Mouse (Mus musculus): Measurements from ENCODE around the gene BC100530. TPM values are rescaled to one million over a fixed set of nuclear protein-coding genes. Genes with fewer than 3 reads are reported as not detected.
"Not testable (repeated sequence)": the region's sequence is repeated elsewhere in the genome, so short reads cannot be mapped to it uniquely, and the experiment has no call there.

Gene BC100530
- 45.3 and 77.9 TPM in 2 replicates for polyA plus RNA-seq (2012; rRNA removed)
- polyA plus RNA-seq (2014; fragmentation: Nextera tagmentation; extraction: Ambion mirVana), result 210 and 313 TPM in 2 replicates

DNA sequence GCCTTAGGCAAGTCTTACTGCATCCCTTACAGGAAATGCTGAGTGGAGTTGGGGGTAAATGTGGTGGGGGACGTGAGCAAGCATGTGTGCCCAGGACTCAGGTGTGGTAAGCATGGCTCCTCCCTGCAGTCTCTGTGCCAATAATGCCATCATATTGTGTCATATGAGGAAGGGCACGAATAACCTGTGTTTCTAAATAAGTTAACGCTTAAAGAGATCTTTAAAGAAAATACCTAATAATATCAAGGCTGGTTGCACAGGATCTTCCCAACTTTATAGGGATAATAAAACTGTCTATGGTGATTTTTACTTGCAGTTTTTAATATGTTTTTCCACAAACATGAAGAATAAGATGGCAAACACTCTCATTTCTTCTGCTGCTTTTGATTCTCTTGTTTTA, at the start of gene BC100530:
BC100530 (minus strand) TSS at position 101 of the 400 bp plus-strand sequence.
- not testable (repeated sequence) for H3K36me3 ChIP-seq (replicated peaks; ENCODE audit: control insufficient read depth, insufficient read depth, low read depth); H3K9me3 ChIP-seq (ENCODE audit: control insufficient read depth, low read length); ATAC-seq (ENCODE audit: insufficient read depth); H3K4me2 ChIP-seq (ENCODE audit: low read depth); DNase-seq (ENCODE audit: low read depth in 3 of 3, low spot score in 3 of 3); H3K4me3 ChIP-seq (ENCODE audit: insufficient read depth in 1 of 2, low read depth in 2 of 2, low read length in 2 of 2); H3K27me3 ChIP-seq (ENCODE audit: control insufficient read depth, insufficient read depth, low read length); H3K4me1 ChIP-seq (replicated peaks; ENCODE audit: control insufficient read depth in 2 of 2, insufficient read depth in 2 of 2, low read length in 1 of 2); H3K27ac ChIP-seq; H3K9ac ChIP-seq (replicated peaks)
- 52% methylated on average over 3 of the region's 3 CpGs for WGBS (ENCODE audit: insufficient replicate concordance)

- Histone ChIP-seq H3K4me3 (ENCODE audit: insufficient read depth in 1 of 2, low read depth in 2 of 2, low read length in 2 of 2) (no peak within 1 kb of the TSS), H3K27ac (no peak within 1 kb of the TSS), H3K27me3 (ENCODE audit: control insufficient read depth, insufficient read depth, low read length) (no peaks in the 10 kb centered on the region), H3K9ac (replicated peaks) (no peak within 1 kb of the TSS), H3K4me1 (replicated peaks; ENCODE audit: control insufficient read depth in 2 of 2, insufficient read depth in 2 of 2, low read length in 1 of 2) (no peaks in the 10 kb centered on the region), H3K36me3 (replicated peaks; ENCODE audit: control insufficient read depth, insufficient read depth, low read depth) (no peaks in the 10 kb centered on the region), H3K4me2 (ENCODE audit: low read depth) (no peak within 1 kb of the TSS), H3K9me3 (ENCODE audit: control insufficient read depth, low read length) (no peaks in the 10 kb centered on the region)
- DNase-seq (ENCODE audit: low read depth in 3 of 3, low spot score in 3 of 3) (no peak), ATAC-seq (ENCODE audit: insufficient read depth) (no peak)
- TF ChIP-seq EP300 (IDR thresholded peaks at IDR 0.05; ENCODE audit: low read depth) (no peak), CTCF (IDR thresholded peaks at IDR 0.05; ENCODE audit: low read depth) (no peak)
Measured at GRCm38 (mm10) chr16:36408357-36408756, 40.8 kb upstream of the BC100530 start, which contains the start of gene Stfa2. Stfa2 (minus strand) TSS chr16:36408457.

DNA sequence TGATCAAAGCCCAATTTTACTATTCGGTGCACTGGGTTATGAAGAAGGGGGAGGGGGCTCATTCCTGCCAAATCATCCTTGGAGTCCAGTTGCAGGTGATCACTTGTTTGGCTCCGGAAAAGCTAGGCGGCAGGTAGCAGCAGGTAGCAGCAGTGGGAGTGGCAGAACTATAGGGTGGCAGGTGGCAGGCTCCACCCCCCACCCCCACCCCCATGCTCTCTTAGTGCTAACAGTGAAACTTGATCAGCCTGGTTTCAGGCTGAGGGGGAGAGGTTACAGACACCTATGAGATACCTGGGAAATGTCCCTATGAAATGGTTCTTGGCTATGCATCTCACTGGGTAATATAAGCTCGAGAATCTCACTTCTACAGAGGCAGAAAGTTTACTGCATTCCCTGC, 21.5 kb upstream of the BC100530 start:
- Histone ChIP-seq H3K4me1 (replicated peaks; ENCODE audit: control insufficient read depth in 2 of 2, insufficient read depth in 2 of 2, low read length in 1 of 2) (no peaks in the 10 kb centered on the region), H3K36me3 (replicated peaks; ENCODE audit: control insufficient read depth, insufficient read depth, low read depth) (no peaks in the 10 kb centered on the region), H3K9ac (replicated peaks) (no peak overlapping the region), H3K4me3 (ENCODE audit: insufficient read depth in 1 of 2, low read depth in 2 of 2, low read length in 2 of 2) (no peak overlapping the region), H3K27me3 (ENCODE audit: control insufficient read depth, insufficient read depth, low read length) (no peaks in the 10 kb centered on the region), H3K9me3 (ENCODE audit: control insufficient read depth, low read length) (no peaks in the 10 kb centered on the region), H3K4me2 (ENCODE audit: low read depth) (no peak overlapping the region), H3K27ac (no peak overlapping the region)
- WGBS (ENCODE audit: insufficient replicate concordance), result 25% methylated on average over 4 of the region's 4 CpGs
- TF ChIP-seq EP300 (IDR thresholded peaks at IDR 0.05; ENCODE audit: low read depth), result no peak
- no peak for TF ChIP-seq CTCF (IDR thresholded peaks at IDR 0.05; ENCODE audit: low read depth)
- no peak for DNase-seq (ENCODE audit: low read depth in 3 of 3, low spot score in 3 of 3)
- ATAC-seq (ENCODE audit: insufficient read depth), result no peak

- DNase-seq (ENCODE audit: low read depth in 3 of 3, low spot score in 3 of 3), result no peak
- no peaks in the 10 kb centered on the region for H3K27me3 ChIP-seq (ENCODE audit: control insufficient read depth, insufficient read depth, low read length)
- WGBS (ENCODE audit: insufficient replicate concordance), result 46% methylated on average over 2 of the region's 2 CpGs
Measured at GRCm38 (mm10) chr16:36337171-36337570, 30.4 kb downstream of the BC100530 start.

GRCm38 (mm10) chr16:36334232-36334631, 33.3 kb downstream of the BC100530 start, which contains the start of gene BC117090:
BC117090 (minus strand) TSS chr16:36334332.
- Histone ChIP-seq H3K36me3 (replicated peaks; ENCODE audit: control insufficient read depth, insufficient read depth, low read depth) (no peaks in the 10 kb centered on the region), H3K9ac (replicated peaks) (no peak within 1 kb of the TSS), H3K4me1 (replicated peaks; ENCODE audit: control insufficient read depth in 2 of 2, insufficient read depth in 2 of 2, low read length in 1 of 2) (no peaks in the 10 kb centered on the region), H3K27me3 (ENCODE audit: control insufficient read depth, insufficient read depth, low read length) (no peaks in the 10 kb centered on the region), H3K27ac (no peak within 1 kb of the TSS), H3K4me3 (ENCODE audit: insufficient read depth in 1 of 2, low read depth in 2 of 2, low read length in 2 of 2) (no peak within 1 kb of the TSS), H3K9me3 (ENCODE audit: control insufficient read depth, low read length) (no peaks in the 10 kb centered on the region), H3K4me2 (ENCODE audit: low read depth) (no peak within 1 kb of the TSS)
- ATAC-seq (ENCODE audit: insufficient read depth) (no peak), DNase-seq (ENCODE audit: low read depth in 3 of 3, low spot score in 3 of 3) (no peak)
- 38% methylated on average over 3 of the region's 3 CpGs for WGBS (ENCODE audit: insufficient replicate concordance)
- no peak for TF ChIP-seq CTCF (IDR thresholded peaks at IDR 0.05; ENCODE audit: low read depth)
- TF ChIP-seq EP300 (IDR thresholded peaks at IDR 0.05; ENCODE audit: low read depth), result no peak

More at GRCm38 (mm10) chr16:36337171-36337570, 30.4 kb downstream of the BC100530 start:
- H3K4me3 ChIP-seq (ENCODE audit: insufficient read depth in 1 of 2, low read depth in 2 of 2, low read length in 2 of 2), result no peak overlapping the region
- TF ChIP-seq CTCF (IDR thresholded peaks at IDR 0.05; ENCODE audit: low read depth) (no peak), EP300 (IDR thresholded peaks at IDR 0.05; ENCODE audit: low read depth) (no peak)
- no peaks in the 10 kb centered on the region for H3K36me3 ChIP-seq (replicated peaks; ENCODE audit: control insufficient read depth, insufficient read depth, low read depth)
- no peaks in the 10 kb centered on the region for H3K4me1 ChIP-seq (replicated peaks; ENCODE audit: control insufficient read depth in 2 of 2, insufficient read depth in 2 of 2, low read length in 1 of 2)
- H3K4me2 ChIP-seq (ENCODE audit: low read depth), result no peak overlapping the region
- no peak overlapping the region for H3K9ac ChIP-seq (replicated peaks)
- H3K9me3 ChIP-seq (ENCODE audit: control insufficient read depth, low read length), result no peaks in the 10 kb centered on the region
- ATAC-seq (ENCODE audit: insufficient read depth), result no peak
- H3K27ac ChIP-seq, result no peak overlapping the region
